Mouse (Mus musculus) E14TG2a.4 (cell line): ENCODE results near the gene Gap43.
A peak's percentile ranks its signal among the peaks of the same experiment; 100 is the strongest.

Source experiments
- H3K27me3 ChIP-seq: 2 replicates; pipeline ENCODE4 v1.6.1; 2014; ENCODE audit warnings: low read length, control low read depth; ENCODE audit not compliant: insufficient read depth
- H3K36me3 ChIP-seq: 2 replicates; pipeline ENCODE4 v1.6.1; 2014; ENCODE audit warnings: low read length, control low read depth; ENCODE audit not compliant: insufficient read depth
- H3K4me1 ChIP-seq: replicated peaks from 2 replicates; pipeline ENCODE4 v1.6.1; 2014; ENCODE audit warnings: low read depth, low read length, control low read depth
- H3K4me3 ChIP-seq: replicated peaks from 2 replicates; pipeline ENCODE4 v1.5.1; 2014; ENCODE audit warnings: mild to moderate bottlenecking, low read length
- H3K9me3 ChIP-seq: 2 replicates; pipeline ENCODE4 v1.6.1; 2014; ENCODE audit warnings: low read length, control low read depth
- CTCF ChIP-seq: conservative IDR thresholded peaks from 2 replicates; pipeline ENCODE4 v1.5.1; 2014; ENCODE audit warnings: low read length
- NANOG ChIP-seq: IDR thresholded peaks from 2 replicates; pipeline ENCODE4 v1.6.1; 2014; ENCODE audit warnings: borderline replicate concordance, low read length, mixed read lengths
- POU5F1 ChIP-seq: IDR thresholded peaks from 2 replicates; pipeline ENCODE4 v1.6.1; 2014; ENCODE audit warnings: low read length, borderline replicate concordance

Gene Gap43

GRCm38 (mm10) chr16:42312125-42312524, 28.3 kb downstream of the Gap43 start:
- Histone ChIP-seq H3K4me1 (peaks cover 10% of the 10 kb centered on the region), H3K36me3 (no peaks in the 10 kb centered on the region), H3K9me3 (no peaks in the 10 kb centered on the region), H3K4me3 (no peak overlapping the region), H3K27me3 (no peaks in the 10 kb centered on the region)
- TF ChIP-seq CTCF = no peak
- no peak for TF ChIP-seq POU5F1
- no peak for TF ChIP-seq NANOG

GRCm38 (mm10) chr16:42308761-42309160, 31.7 kb downstream of the Gap43 start:
- H3K9me3 ChIP-seq = no peaks in the 10 kb centered on the region
- H3K36me3 ChIP-seq = no peaks in the 10 kb centered on the region
- TF ChIP-seq NANOG (no peak), CTCF (no peak), POU5F1 (no peak)
- H3K4me3 ChIP-seq = no peak overlapping the region
- peaks cover 33% of the 10 kb centered on the region for H3K4me1 ChIP-seq
- no peaks in the 10 kb centered on the region for H3K27me3 ChIP-seq

- H3K36me3 ChIP-seq = no peaks in the 10 kb centered on the region
- TF ChIP-seq POU5F1 (no peak), CTCF (peak; percentile 12; the same call in 1 of the 2 replicates), NANOG (peak; percentile 64; the same call in 1 of the 2 replicates)
- H3K9me3 ChIP-seq = no peaks in the 10 kb centered on the region
- H3K4me3 ChIP-seq = peak overlapping the region; percentile 45
- H3K27me3 ChIP-seq = no peaks in the 10 kb centered on the region
- H3K4me1 ChIP-seq = peaks cover 39% of the 10 kb centered on the region
These were observed 34.3 kb downstream of the Gap43 start for GRCm38 (mm10) chr16:42305934-42306701.

GRCm38 (mm10) chr16:42303461-42303860, 37.0 kb downstream of the Gap43 start:
- Histone ChIP-seq H3K9me3 (no peaks in the 10 kb centered on the region), H3K27me3 (no peaks in the 10 kb centered on the region), H3K4me3 (no peak overlapping the region), H3K4me1 (peaks cover 35% of the 10 kb centered on the region), H3K36me3 (no peaks in the 10 kb centered on the region)
- TF ChIP-seq POU5F1 = no peak
- no peak for TF ChIP-seq CTCF
- no peak for TF ChIP-seq NANOG

- no peak overlapping the region for H3K4me3 ChIP-seq
- no peak for TF ChIP-seq NANOG
- no peak for TF ChIP-seq CTCF
- TF ChIP-seq POU5F1 = no peak
- H3K9me3 ChIP-seq = 0 out of 2 replicates have a peak, but pooled peaks cover 5% of the 10 kb centered on the region
- H3K36me3 ChIP-seq = no peaks in the 10 kb centered on the region
- no peaks in the 10 kb centered on the region for H3K27me3 ChIP-seq
- peaks cover 3% of the 10 kb centered on the region for H3K4me1 ChIP-seq
These were observed 46.0 kb downstream of the Gap43 start for GRCm38 (mm10) chr16:42294481-42294880.

GRCm38 (mm10) chr16:42294056-42294455, 46.4 kb downstream of the Gap43 start:
- TF ChIP-seq CTCF = no peak
- TF ChIP-seq POU5F1 = no peak
- no peak for TF ChIP-seq NANOG
- Histone ChIP-seq H3K4me1 (peaks cover 3% of the 10 kb centered on the region), H3K36me3 (no peaks in the 10 kb centered on the region), H3K27me3 (no peaks in the 10 kb centered on the region), H3K4me3 (no peak overlapping the region), H3K9me3 (0 out of 2 replicates have a peak, but pooled peaks cover 5% of the 10 kb centered on the region)

GRCm38 (mm10) chr16:42291572-42291971, 48.9 kb downstream of the Gap43 start:
- Histone ChIP-seq H3K9me3 (no peaks in the 10 kb centered on the region), H3K4me3 (no peak overlapping the region), H3K36me3 (no peaks in the 10 kb centered on the region), H3K4me1 (peaks cover 3% of the 10 kb centered on the region), H3K27me3 (no peaks in the 10 kb centered on the region)
- no peak for TF ChIP-seq NANOG
- TF ChIP-seq POU5F1 = no peak
- TF ChIP-seq CTCF = no peak

GRCm38 (mm10) chr16:42284005-42284404, 56.4 kb downstream of the Gap43 start:
- no peak overlapping the region for H3K4me3 ChIP-seq
- H3K36me3 ChIP-seq = no peaks in the 10 kb centered on the region
- no peaks in the 10 kb centered on the region for H3K27me3 ChIP-seq
- peaks cover 11% of the 10 kb centered on the region for H3K9me3 ChIP-seq
- H3K4me1 ChIP-seq = no peaks in the 10 kb centered on the region
- no peak for TF ChIP-seq CTCF
- TF ChIP-seq NANOG = no peak
- TF ChIP-seq POU5F1 = no peak

GRCm38 (mm10) chr16:42277713-42278112, 62.7 kb downstream of the Gap43 start:
- Histone ChIP-seq H3K4me3 (no peak overlapping the region), H3K9me3 (peaks cover 19% of the 10 kb centered on the region), H3K4me1 (peaks cover 19% of the 10 kb centered on the region), H3K36me3 (no peaks in the 10 kb centered on the region), H3K27me3 (no peaks in the 10 kb centered on the region)
- TF ChIP-seq POU5F1 (no peak), CTCF (no peak), NANOG (no peak)
